ENCODE assay signal across 8 mouse cellular contexts in the genomic region with DNA sequence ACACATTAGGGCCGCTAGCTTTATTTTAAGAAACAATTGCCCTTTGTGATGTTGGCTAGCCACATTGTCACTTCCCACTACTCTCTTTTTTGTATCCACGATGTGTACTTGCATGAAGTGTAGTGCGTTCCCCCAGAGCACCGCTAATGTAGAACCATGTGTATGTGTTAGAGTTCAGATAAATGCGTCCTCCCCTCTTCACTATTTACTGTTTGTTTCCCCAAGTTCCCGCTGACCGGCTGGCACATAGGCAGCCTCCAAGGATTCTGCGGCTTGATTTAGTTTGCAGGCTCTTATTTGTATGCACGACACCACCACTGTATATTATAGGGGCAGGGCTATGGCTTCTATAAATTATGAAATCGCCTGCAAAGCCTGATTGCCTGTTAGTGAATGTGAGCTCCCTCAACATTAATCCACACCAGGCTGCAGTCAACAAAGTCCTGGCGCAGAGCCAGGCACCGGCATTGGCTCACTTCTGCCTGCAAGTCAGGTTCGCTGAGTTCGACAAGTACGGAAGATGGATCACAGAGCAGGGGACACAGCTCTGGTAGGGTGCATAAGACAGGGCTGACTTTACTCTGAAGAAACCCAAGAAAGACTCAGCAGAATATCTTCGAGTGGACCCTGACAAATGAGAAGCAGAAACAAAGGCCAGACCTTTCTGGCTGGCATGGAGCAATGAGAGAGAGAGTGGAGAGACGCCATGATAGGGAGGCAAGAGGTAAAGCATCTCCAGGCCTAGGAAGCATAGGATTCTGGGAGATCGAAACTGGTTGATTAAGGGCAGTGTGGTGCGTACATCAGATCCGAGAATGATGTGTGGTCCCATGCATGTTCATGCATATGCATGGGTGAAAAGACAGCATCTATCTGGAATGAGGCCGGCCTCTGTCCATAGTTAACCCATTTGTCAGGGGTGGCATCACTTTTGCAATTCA.
DNase-seq lines count a peak whose midpoint lies in the region; ATAC-seq and TF ChIP-seq lines count a peak whose summit lies in the region.

No protein-coding gene starts in this region.

- H3K4me2 ChIP-seq in heart, postnatal 0 days (ENCODE audit: low read depth, low read length), result 0 out of 2 replicates have a peak overlapping the region, but pooled peaks have one; percentile 25
- H3K4me2 ChIP-seq in forebrain, embryonic 14.5 days (ENCODE audit: low read length), result no peak overlapping the region

- WGBS in heart, postnatal 0 days, result 70% methylated on average over 21 of the region's 21 CpGs
- WGBS in forebrain, embryonic 14.5 days, result 68% methylated on average over 21 of the region's 21 CpGs

- no peak for DNase-seq in heart, postnatal 0 days (ENCODE audit: low spot score)
- no peak for DNase-seq in heart, adult 9 months (ENCODE audit: low spot score in 2 of 2)
- DNase-seq in adrenal gland, adult 8-10 months, result peak; percentile 16
- DNase-seq in forebrain, embryonic 14.5 days (ENCODE audit: low spot score), result peak; percentile 75
- DNase-seq in layer of hippocampus, postnatal 25 days (ENCODE audit: extremely low spot score in 1 of 2, low spot score in 1 of 2), result peak; percentile 27 to 38
- DNase-seq in ovary, postnatal 14 days (ENCODE audit: low spot score), result peak; percentile 27
- no peak for DNase-seq in left cerebral cortex, adult 2 months (ENCODE audit: extremely low spot score in 1 of 2, low spot score in 2 of 2)
- no peak for DNase-seq in gastrocnemius, postnatal 36 days

- no peak overlapping the region for H3K4me3 ChIP-seq in heart, postnatal 0 days (ENCODE audit: low read depth, low read length)
- no peak overlapping the region for H3K4me3 ChIP-seq in forebrain, embryonic 14.5 days (ENCODE audit: low read depth, low read length)
- H3K4me3 ChIP-seq in left cerebral cortex, adult 2 months, result no peak overlapping the region

- no peak overlapping the region for H3K27ac ChIP-seq in heart, postnatal 0 days (ENCODE audit: low read depth)
- H3K27ac ChIP-seq in forebrain, embryonic 14.5 days (ENCODE audit: low read depth, low read length), result no peak overlapping the region
- no peak overlapping the region for H3K27ac ChIP-seq in left cerebral cortex, adult 2 months

- no peaks in the 10 kb centered on the region for H3K4me1 ChIP-seq in heart, postnatal 0 days (ENCODE audit: control insufficient read depth, insufficient read depth)
- 0 out of 2 replicates have a peak, but pooled peaks cover 3% of the 10 kb centered on the region for H3K4me1 ChIP-seq in forebrain, embryonic 14.5 days (ENCODE audit: control insufficient read depth, insufficient read depth, low read length)

- H3K9me3 ChIP-seq in heart, postnatal 0 days (replicated peaks; ENCODE audit: control insufficient read depth, low read length), result no peaks in the 10 kb centered on the region
- no peaks in the 10 kb centered on the region for H3K9me3 ChIP-seq in forebrain, embryonic 14.5 days (replicated peaks; ENCODE audit: control insufficient read depth, low read length)

- no peak for TF ChIP-seq CTCF in heart, postnatal 0 days (IDR thresholded peaks at IDR 0.05; ENCODE audit: low read depth)
- no peak for TF ChIP-seq CTCF in left cerebral cortex, adult 2 months (IDR thresholded peaks at IDR 0.05)

- TF ChIP-seq EP300 in heart, postnatal 0 days (IDR thresholded peaks at IDR 0.05; ENCODE audit: low read depth), result no peak

- no peaks in the 10 kb centered on the region for H3K36me3 ChIP-seq in heart, postnatal 0 days (replicated peaks; ENCODE audit: control insufficient read depth, insufficient read depth, low read length)
- no peaks in the 10 kb centered on the region for H3K36me3 ChIP-seq in forebrain, embryonic 14.5 days (ENCODE audit: control insufficient read depth, insufficient read depth, low read length)

- no peak for ATAC-seq in heart, postnatal 0 days (ENCODE audit: insufficient read depth, low read depth)
- peak; percentile 79 for ATAC-seq in forebrain, embryonic 14.5 days

- no peaks in the 10 kb centered on the region for H3K27me3 ChIP-seq in heart, postnatal 0 days (ENCODE audit: control insufficient read depth, insufficient read depth, low read length)
- H3K27me3 ChIP-seq in forebrain, embryonic 14.5 days (replicated peaks; ENCODE audit: control insufficient read depth, insufficient read depth, low read length), result no peaks in the 10 kb centered on the region

- intact Hi-C loops in left cerebral cortex, adult 2 months (cut with DNase I), result no loop called here
- intact Hi-C loops in gastrocnemius, postnatal 36 days (cut with DNase I), result no loop called here

- no peak overlapping the region for H3K9ac ChIP-seq in heart, postnatal 0 days (replicated peaks; ENCODE audit: low read depth, low read length)
- H3K9ac ChIP-seq in forebrain, embryonic 14.5 days (ENCODE audit: low read length), result no peak overlapping the region

Comparison
In these comparisons a context has a peak if more than half of its experiments do, and no peak if none do; other contexts are left out.
1. DNase-seq: peak in adrenal gland, adult 8-10 months (single experiment), forebrain, embryonic 14.5 days (single experiment), layer of hippocampus, postnatal 25 days (2 of 2) and ovary, postnatal 14 days (single experiment); none in heart, postnatal 0 days (single experiment), heart, adult 9 months (0 of 2), left cerebral cortex, adult 2 months (0 of 2) and gastrocnemius, postnatal 36 days (0 of 2).